Mouse (Mus musculus) embryonic fibroblast, embryonic 13.5 days (primary cell): ENCODE data around the gene Scarb1. TPM values are rescaled to one million over a fixed set of nuclear protein-coding genes. Genes with fewer than 3 reads are reported as not detected.

Experiments used
- H3K27ac ChIP-seq: 2 replicates; pipeline ENCODE4 v1.5.1; 2012; ENCODE audit warnings: low read length, control low read depth, inconsistent platforms; ENCODE audit not compliant: insufficient read depth
- H3K4me1 ChIP-seq: 2 replicates; pipeline ENCODE4 v1.6.1; 2011; ENCODE audit warnings: low read length; ENCODE audit not compliant: control insufficient read depth, insufficient read depth
- H3K4me3 ChIP-seq: 2 replicates; pipeline ENCODE4 v1.5.1; 2011; ENCODE audit warnings: mild to moderate bottlenecking, control low read depth, low read length; ENCODE audit not compliant: insufficient read depth
- CTCF ChIP-seq: IDR thresholded peaks from 2 replicates; pipeline ENCODE4 v1.5.1; 2011; ENCODE audit warnings: mild to moderate bottlenecking, control low read depth, low read length, moderate library complexity, borderline replicate concordance; ENCODE audit not compliant: insufficient read depth
- POLR2A ChIP-seq: IDR thresholded peaks from 2 replicates; pipeline ENCODE4 v1.6.1; 2011; ENCODE audit warnings: low read depth, mild to moderate bottlenecking, control low read depth, low read length, moderate library complexity
- polyA plus RNA-seq: library from polyadenylated mRNA; stranded (reverse); fragments of >200 nt; gene quantifications from 2 replicates; pipeline ENCODE4 v1.2.4, GENCODE M21; 2011; ENCODE audit warnings: low read depth; ENCODE audit not compliant: missing spikeins, insufficient read length

Scarb1 gene
- polyA plus RNA-seq, 1 experiment, result 47.8 TPM

DNA sequence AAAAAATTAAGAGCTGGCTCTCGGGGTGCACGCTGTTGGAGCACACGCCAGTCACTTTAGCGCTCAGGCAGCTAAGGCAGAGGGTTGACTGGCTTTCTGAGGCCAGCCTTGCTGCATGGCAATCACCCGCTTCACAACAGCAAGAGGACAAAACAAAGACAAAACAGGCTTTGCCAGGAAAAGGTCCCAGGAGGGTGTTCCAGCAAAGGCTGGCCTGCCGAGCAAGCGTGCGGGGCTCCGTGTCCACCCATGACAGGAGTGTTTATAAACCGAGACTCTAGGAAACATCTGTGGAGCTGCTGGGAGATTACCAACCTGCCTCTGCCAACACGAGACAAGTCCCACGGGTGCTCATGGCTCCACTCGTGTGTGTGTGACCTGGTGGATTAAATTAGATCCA is 34.1 kb downstream of the Scarb1 start:
- TF ChIP-seq CTCF, result no peak
- TF ChIP-seq POLR2A, result no peak
- Histone ChIP-seq H3K4me3 (no peak overlapping the region), H3K27ac (no peak overlapping the region), H3K4me1 (no peaks in the 10 kb centered on the region)

DNA sequence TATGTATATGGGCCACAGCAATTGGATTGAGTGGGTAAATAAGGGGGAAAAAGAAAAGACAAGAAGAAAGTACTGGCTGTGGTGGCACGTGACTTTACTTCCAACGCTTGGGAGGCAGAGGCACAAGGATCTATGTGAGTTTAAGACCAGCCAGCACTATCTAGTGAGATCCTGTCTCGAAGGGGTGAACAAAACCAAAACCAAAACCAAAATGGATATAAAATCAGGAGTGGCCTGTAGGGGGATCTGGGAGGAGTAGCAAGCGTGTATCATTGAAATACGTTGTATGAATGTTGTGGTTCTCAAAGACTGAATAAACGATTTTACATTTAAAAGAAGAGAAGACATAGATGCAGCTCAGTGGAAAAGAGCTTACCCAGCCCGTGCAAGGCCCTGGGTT is 34.5 kb downstream of the Scarb1 start:
- TF ChIP-seq CTCF, result no peak
- TF ChIP-seq POLR2A, result no peak
- H3K4me1 ChIP-seq, result no peaks in the 10 kb centered on the region

DNA sequence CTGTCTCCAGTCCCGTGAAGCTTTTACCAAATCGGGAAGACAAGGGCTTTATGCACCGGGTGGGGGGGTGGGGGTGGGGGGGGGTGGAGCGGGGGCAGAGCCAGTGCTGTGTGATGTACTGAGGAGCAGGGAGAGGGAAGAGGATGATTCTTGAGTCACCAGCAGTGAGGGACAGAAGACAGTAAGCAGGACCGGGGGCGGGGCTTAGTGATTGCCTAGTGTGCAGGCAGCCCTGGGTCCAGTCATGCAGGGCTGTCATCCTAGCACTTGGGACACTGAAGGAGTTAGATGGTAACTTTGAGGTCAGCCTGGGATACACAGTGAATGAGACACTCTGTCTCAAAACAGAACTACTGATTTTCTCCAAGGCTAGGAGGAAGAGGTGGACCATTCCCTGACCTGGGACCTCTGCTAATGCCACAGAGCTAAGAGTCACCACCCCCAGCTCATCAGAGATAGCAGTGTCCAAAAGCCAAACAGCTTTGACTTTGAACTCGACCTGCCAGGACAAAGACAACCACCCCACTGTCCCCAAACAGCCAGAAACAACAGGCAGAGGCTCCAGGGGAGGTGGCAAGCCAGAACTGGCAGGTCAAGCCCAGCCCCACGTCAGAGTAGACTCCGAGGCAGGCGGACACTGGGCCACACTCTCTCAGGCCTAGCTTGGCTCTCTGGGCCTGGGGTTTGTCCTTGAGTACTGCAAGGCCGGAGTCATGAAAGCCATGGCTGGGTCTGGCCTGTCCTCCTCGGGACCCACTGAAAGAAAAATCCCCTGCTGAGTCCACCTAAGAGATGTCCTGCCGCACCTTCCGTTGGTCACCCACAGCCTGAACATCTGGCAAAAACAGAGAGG is 35.4 kb downstream of the Scarb1 start:
- no peaks in the 10 kb centered on the region for H3K4me1 ChIP-seq
- no peak overlapping the region for H3K4me3 ChIP-seq
- H3K27ac ChIP-seq, result no peak overlapping the region
- TF ChIP-seq CTCF (no peak), POLR2A (no peak)

More for the DNA sequence above, 34.5 kb downstream of the Scarb1 start:
- Histone ChIP-seq H3K27ac (no peak overlapping the region), H3K4me3 (no peak overlapping the region)

DNA sequence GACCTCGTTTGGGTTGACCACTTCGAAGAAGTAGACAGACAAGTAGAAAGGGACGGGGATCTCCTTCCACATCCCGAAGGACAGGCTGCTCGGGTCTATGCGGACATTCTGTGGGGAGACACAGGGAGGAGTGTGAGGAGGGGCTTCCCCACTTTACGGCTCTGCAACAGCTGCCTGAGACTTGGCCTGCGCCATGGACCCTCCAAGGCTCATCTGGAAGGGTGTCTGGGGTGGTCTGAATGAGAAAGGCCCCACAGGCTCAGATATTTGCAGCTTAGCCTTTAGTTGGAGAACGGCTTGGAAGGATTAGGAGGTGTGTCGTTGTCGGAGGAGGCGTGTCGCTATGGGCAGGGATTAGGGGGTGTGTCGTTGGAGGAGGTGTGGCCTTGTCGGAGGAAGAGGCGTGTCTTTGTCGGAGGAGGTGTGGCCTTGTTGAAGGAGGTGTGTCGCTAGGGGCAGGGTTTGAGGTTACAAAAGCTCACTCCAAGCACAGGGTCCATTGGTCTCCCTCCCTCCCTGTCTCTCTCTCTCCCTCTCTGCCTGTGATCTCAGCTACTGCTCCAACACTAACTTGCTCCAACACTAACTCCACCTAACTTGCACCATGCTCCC is 36.5 kb downstream of the Scarb1 start:
- no peak overlapping the region for H3K4me3 ChIP-seq
- no peak for TF ChIP-seq POLR2A
- TF ChIP-seq CTCF, result no peak
- H3K4me1 ChIP-seq, result no peaks in the 10 kb centered on the region
- H3K27ac ChIP-seq, result no peak overlapping the region

DNA sequence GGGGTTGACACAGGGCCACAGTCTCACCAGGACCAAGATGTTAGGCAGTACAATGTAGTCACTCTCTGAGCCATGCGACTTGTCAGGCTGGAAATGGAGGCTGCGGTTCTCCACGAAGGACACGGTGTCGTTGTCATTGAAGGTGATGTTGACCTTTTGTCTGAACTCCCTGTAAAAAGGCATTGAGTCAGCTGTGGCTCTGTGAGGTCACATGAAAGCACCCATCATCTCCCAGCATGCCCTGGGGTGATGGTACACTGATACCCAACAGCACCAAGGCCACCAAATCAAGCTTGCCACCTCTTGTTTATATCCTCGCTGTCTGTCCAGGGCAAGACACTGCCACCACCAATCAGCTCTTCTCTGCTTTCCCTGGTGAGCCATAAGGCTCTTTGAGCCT is 37.8 kb downstream of the Scarb1 start:
- TF ChIP-seq CTCF, result no peak
- no peak for TF ChIP-seq POLR2A
- Histone ChIP-seq H3K4me1 (no peaks in the 10 kb centered on the region), H3K27ac (no peak overlapping the region), H3K4me3 (no peak overlapping the region)

GRCm38 (mm10) chr5:125298234-125298633 is 42.7 kb downstream of the Scarb1 start:
- Histone ChIP-seq H3K4me1 (no peaks in the 10 kb centered on the region), H3K27ac (no peak overlapping the region)
- no peak for TF ChIP-seq CTCF
- TF ChIP-seq POLR2A, result no peak

GRCm38 (mm10) chr5:125297171-125297570 is 43.7 kb downstream of the Scarb1 start:
- TF ChIP-seq CTCF (no peak), POLR2A (no peak)
- Histone ChIP-seq H3K27ac (no peak overlapping the region), H3K4me1 (no peaks in the 10 kb centered on the region), H3K4me3 (no peak overlapping the region)

More at GRCm38 (mm10) chr5:125298234-125298633, 42.7 kb downstream of the Scarb1 start:
- H3K4me3 ChIP-seq, result no peak overlapping the region

- no peak overlapping the region for H3K27ac ChIP-seq
- TF ChIP-seq POLR2A (no peak), CTCF (no peak)
- no peaks in the 10 kb centered on the region for H3K4me1 ChIP-seq
- no peak overlapping the region for H3K4me3 ChIP-seq
Observed at GRCm38 (mm10) chr5:125292951-125293350, 47.9 kb downstream of the Scarb1 start.

DNA sequence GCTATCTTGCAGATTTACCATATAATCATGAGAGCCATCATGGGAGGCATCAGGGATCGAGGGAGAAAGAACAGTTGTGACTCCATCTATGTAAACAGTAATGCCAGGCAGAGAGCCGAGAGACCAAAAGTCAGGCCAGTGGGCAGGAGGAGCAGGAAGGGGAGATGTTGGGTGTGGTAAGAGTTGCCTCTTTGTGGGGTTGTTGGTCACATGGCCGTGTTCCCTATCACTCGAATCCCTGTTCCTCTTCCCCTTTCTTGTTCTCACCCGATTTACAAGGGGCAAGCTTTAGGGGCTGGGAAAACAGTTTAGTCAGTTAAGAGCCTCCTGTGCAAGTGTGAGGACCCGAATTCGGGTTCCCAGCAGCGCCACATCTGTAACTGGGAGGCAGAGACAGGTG is 49.0 kb downstream of the Scarb1 start:
- TF ChIP-seq CTCF (no peak), POLR2A (no peak)
- no peaks in the 10 kb centered on the region for H3K4me1 ChIP-seq
- H3K27ac ChIP-seq, result no peak overlapping the region
- no peak overlapping the region for H3K4me3 ChIP-seq

DNA sequence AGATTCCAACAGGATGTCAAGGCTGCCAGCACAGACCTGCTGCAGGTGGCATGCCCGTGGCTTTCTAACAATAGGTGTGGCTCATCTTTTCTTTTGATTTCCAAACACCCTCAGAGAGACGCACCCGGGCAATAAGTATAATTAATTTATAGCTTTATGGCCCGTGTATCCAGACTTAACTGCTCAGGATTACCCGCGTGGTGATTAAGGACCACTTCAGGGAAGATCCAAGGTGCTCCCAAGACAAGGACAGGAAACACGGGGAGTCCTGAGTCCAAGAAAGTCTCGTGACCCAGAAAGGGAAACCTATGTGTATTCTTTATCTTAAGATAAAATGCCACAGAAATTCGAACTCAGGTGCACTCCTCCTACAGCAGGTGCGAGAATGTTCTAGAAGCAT is 49.5 kb downstream of the Scarb1 start:
- Histone ChIP-seq H3K27ac (no peak overlapping the region), H3K4me3 (no peak overlapping the region), H3K4me1 (no peaks in the 10 kb centered on the region)
- no peak for TF ChIP-seq POLR2A
- TF ChIP-seq CTCF, result no peak
